ENCODE assay signal across 8 mouse cellular contexts in the genomic region with DNA sequence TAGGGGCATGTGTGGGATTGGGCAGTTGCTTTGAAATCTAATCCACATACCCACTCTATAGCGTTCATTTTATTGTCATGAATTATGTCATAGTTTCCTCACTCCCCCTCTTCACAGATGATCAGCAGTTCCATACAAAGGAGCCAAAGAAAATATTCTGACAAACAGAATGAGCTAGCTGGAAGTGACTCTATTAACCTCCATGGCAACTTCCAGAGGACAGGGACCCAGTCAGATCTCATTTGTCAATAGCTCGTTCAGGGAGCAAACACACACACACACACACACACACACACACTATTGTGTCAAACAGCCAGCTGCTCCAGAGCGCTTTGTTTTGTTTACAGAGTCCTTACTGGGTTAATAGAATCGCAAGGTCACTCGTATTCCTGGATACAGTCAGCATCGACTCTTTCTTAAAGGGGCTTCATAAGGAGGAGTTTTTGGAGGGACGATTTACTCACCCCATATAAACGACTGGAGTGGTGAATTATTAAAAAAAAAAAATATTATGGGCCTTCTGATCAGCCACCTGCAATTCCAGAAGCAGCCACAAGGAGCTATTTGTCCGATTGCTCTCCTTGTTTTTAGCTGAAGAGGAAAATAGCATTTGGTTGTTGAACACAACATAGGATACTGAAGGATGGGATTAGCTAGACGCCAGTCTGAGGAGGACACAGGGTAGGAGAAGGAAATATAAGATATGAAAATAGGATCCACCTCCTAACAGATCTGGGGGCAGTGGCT.
DNase-seq lines count a peak whose midpoint lies in the region; ATAC-seq and TF ChIP-seq lines count a peak whose summit lies in the region.

No protein-coding gene starts in this region.

- ATAC-seq in heart, postnatal 0 days (ENCODE audit: insufficient read depth, low read depth): 0 out of 2 replicates have a peak, but pooled peaks have one; percentile 15
- ATAC-seq in heart, embryonic 11.5 days (replicated peaks; ENCODE audit: insufficient number of reproducible peaks, low FRiP score, low TSS enrichment): no peak
- no peak for ATAC-seq in activated CD4-positive, CD25-positive, alpha-beta regulatory T cell, adult 4 months

- H3K9ac ChIP-seq in heart, postnatal 0 days (replicated peaks; ENCODE audit: low read depth, low read length): no peak overlapping the region
- H3K9ac ChIP-seq in heart, embryonic 11.5 days (ENCODE audit: low read depth, low read length): no peak overlapping the region

- no peak overlapping the region for H3K4me2 ChIP-seq in heart, postnatal 0 days (ENCODE audit: low read depth, low read length)
- no peak overlapping the region for H3K4me2 ChIP-seq in heart, embryonic 11.5 days

- intact Hi-C loops in heart, postnatal 14 days (cut with DNase I): no loop called here

- TF ChIP-seq EP300 in heart, postnatal 0 days (IDR thresholded peaks at IDR 0.05; ENCODE audit: low read depth): no peak

- no peak overlapping the region for H3K4me3 ChIP-seq in heart, postnatal 0 days (ENCODE audit: low read depth, low read length)
- H3K4me3 ChIP-seq in heart, embryonic 11.5 days (ENCODE audit: low read depth, low read length): no peak overlapping the region
- H3K4me3 ChIP-seq in E14TG2a.4 (replicated peaks; ENCODE audit: low read length): no peak overlapping the region

- 43% methylated on average over 10 of the region's 10 CpGs for WGBS in heart, postnatal 0 days
- 60% methylated on average over 10 of the region's 10 CpGs for WGBS in heart, embryonic 11.5 days (ENCODE audit: insufficient replicate concordance)

- TF ChIP-seq CTCF in heart, postnatal 0 days (IDR thresholded peaks at IDR 0.05; ENCODE audit: low read depth): peak; percentile 54
- TF ChIP-seq CTCF in E14TG2a.4 (conservative IDR thresholded peaks at IDR 0.05; ENCODE audit: low read length): peak; percentile 99
- peak; percentile 66; the same call in 1 of the 2 replicates for TF ChIP-seq CTCF in brain, embryonic 14.5 days (IDR thresholded peaks at IDR 0.05; ENCODE audit: borderline replicate concordance, extremely low read depth, insufficient read depth, insufficient read length)

- H3K27ac ChIP-seq in heart, postnatal 0 days (ENCODE audit: low read depth): no peak overlapping the region
- H3K27ac ChIP-seq in heart, embryonic 11.5 days (ENCODE audit: low read depth, low read length): no peak overlapping the region

- H3K36me3 ChIP-seq in heart, postnatal 0 days (replicated peaks; ENCODE audit: control insufficient read depth, insufficient read depth, low read length): no peaks in the 10 kb centered on the region
- no peaks in the 10 kb centered on the region; the same call in 1 of the 2 replicates for H3K36me3 ChIP-seq in heart, embryonic 11.5 days (ENCODE audit: control insufficient read depth, insufficient read depth, low read length)
- no peaks in the 10 kb centered on the region for H3K36me3 ChIP-seq in E14TG2a.4 (ENCODE audit: insufficient read depth, low read length)

- TF ChIP-seq POLR2A in brain, embryonic 14.5 days (IDR thresholded peaks at IDR 0.05; ENCODE audit: borderline replicate concordance, extremely low read depth, insufficient read depth, insufficient read length, poor library complexity, severe bottlenecking): no peak

- H3K9me3 ChIP-seq in heart, postnatal 0 days (replicated peaks; ENCODE audit: control insufficient read depth, low read length): 0 out of 2 replicates have a peak, but pooled peaks cover 3% of the 10 kb centered on the region
- peaks cover 2% of the 10 kb centered on the region; the same call in 1 of the 2 replicates for H3K9me3 ChIP-seq in heart, embryonic 11.5 days (replicated peaks; ENCODE audit: control insufficient read depth, low read length)
- H3K9me3 ChIP-seq in E14TG2a.4 (ENCODE audit: low read length): no peaks in the 10 kb centered on the region; the same call in 1 of the 2 replicates

- 0 out of 2 replicates have a peak, but pooled peaks cover under 1% of the 10 kb centered on the region for H3K4me1 ChIP-seq in heart, postnatal 0 days (ENCODE audit: control insufficient read depth, insufficient read depth)
- peaks cover 15% of the 10 kb centered on the region for H3K4me1 ChIP-seq in heart, embryonic 11.5 days (ENCODE audit: control insufficient read depth, insufficient read depth, low read length)
- peaks cover 11% of the 10 kb centered on the region; the same call in 1 of the 2 replicates for H3K4me1 ChIP-seq in E14TG2a.4 (replicated peaks; ENCODE audit: low read depth, low read length)

- H3K27me3 ChIP-seq in heart, postnatal 0 days (ENCODE audit: control insufficient read depth, insufficient read depth, low read length): no peaks in the 10 kb centered on the region
- H3K27me3 ChIP-seq in heart, embryonic 11.5 days (ENCODE audit: control insufficient read depth, insufficient read depth, low read length): no peaks in the 10 kb centered on the region
- no peaks in the 10 kb centered on the region for H3K27me3 ChIP-seq in E14TG2a.4 (ENCODE audit: insufficient read depth, low read length)

- peak; percentile 38 for DNase-seq in heart, postnatal 0 days (ENCODE audit: low spot score)
- DNase-seq in brain, embryonic 14.5 days (ENCODE audit: low read depth): peak; percentile 74
- peak; percentile 49 to 65 for DNase-seq in heart, postnatal 14 days
- peak; percentile 62 to 67 for DNase-seq in layer of hippocampus, postnatal 10 days (ENCODE audit: low spot score in 2 of 2)
- DNase-seq in naive thymus-derived CD4-positive, alpha-beta T cell, adult 2 months (ENCODE audit: low read depth): peak; percentile 18

Comparison
In these comparisons a context has a peak if more than half of its experiments do, and no peak if none do; other contexts are left out.
1. DNase-seq: peak in every context shown above with its lines; median percentile 74 in brain, embryonic 14.5 days; 64 in layer of hippocampus, postnatal 10 days; 57 in heart, postnatal 14 days; 38 in heart, postnatal 0 days; 18 in naive thymus-derived CD4-positive, alpha-beta T cell, adult 2 months.